Mouse (Mus musculus) olfactory bulb, adult 2 months (tissue): ENCODE measurements around the gene Gprc5b.

ENCODE experiments used
- CTCF ChIP-seq: fragments of 200-500 bp; IDR thresholded peaks from 2 replicates; pipeline ENCODE4 v1.5.1; 2012; ENCODE audit warnings: low read depth, mild to moderate bottlenecking, low read length, moderate library complexity; ENCODE audit not compliant: insufficient read depth
- POLR2A ChIP-seq: fragments of 200-500 bp; IDR thresholded peaks from 2 replicates; pipeline ENCODE4 v1.6.1; 2012; ENCODE audit warnings: mild to moderate bottlenecking, low read depth, low read length, moderate library complexity; ENCODE audit not compliant: insufficient read depth

DNA sequence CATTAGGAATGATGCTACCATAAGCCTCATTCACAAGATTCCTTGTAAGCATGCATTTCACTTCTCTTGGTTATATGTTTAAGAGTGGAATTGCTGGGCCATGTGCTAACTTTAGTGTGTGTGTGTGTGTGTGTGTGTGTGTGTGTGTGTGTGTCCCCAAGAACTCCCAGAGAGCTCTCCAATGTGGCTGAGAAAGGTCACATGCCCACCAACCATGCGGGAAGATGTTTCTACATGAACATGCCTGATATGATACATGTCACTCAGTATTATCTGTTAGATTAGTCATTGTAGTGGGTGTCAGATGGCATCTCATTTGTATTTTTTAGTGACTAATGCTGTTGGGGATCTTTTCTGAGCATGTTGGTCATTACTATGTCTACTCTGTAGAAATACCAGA lies 40.0 kb downstream of the Gprc5b start:
- no peak for TF ChIP-seq CTCF
- no peak for TF ChIP-seq POLR2A
